Mouse (Mus musculus) granulocyte monocyte progenitor cell, adult 5-6 weeks (primary cell): Measurements from ENCODE around the gene Snrk. TPM values are rescaled to one million over a fixed set of nuclear protein-coding genes. Genes with fewer than 3 reads are reported as not detected.
"Not testable (repeated sequence)": the region's sequence is repeated elsewhere in the genome, so short reads cannot be mapped to it uniquely, and the experiment has no call there.

Experiments used
- ATAC-seq: replicated peaks from 2 replicates; pipeline ENCODE4 v1.8.0; 2016; ENCODE audit warnings: mild to moderate bottlenecking, moderate TSS enrichment, inconsistent platforms; ENCODE audit not compliant: poor library complexity, severe bottlenecking
- total RNA-seq, 2 experiments: library from RNA; stranded (forward) in 1 of 2; stranded (reverse) in 1 of 2; fragments of 200-712, 200-1000 nt in 1 of 2; fragments of >200 nt in 1 of 2; fragmentation: Nextera tagmentation in 1 of 2; gene quantifications; 2 replicates each; pipeline ENCODE4 v1.2.3; 2014 to 2017

Gene Snrk
- total RNA-seq, 2 experiments from 2014 or later: 17.8 to 25.9 TPM

GRCm38 (mm10) chr9:122138371-122139029 is 21.4 kb downstream of the Snrk start:
- ATAC-seq: peak; percentile 92

GRCm38 (mm10) chr9:122139236-122139635 is 22.2 kb downstream of the Snrk start:
- no peak for ATAC-seq

- no peak for ATAC-seq
These were observed 26.2 kb downstream of the Snrk start for GRCm38 (mm10) chr9:122143219-122143618.

GRCm38 (mm10) chr9:122144776-122145175 is 27.7 kb downstream of the Snrk start:
- no peak for ATAC-seq

- no peak for ATAC-seq
These were observed 28.6 kb downstream of the Snrk start for GRCm38 (mm10) chr9:122145677-122146076.

- ATAC-seq: no peak
These were observed 29.2 kb downstream of the Snrk start for GRCm38 (mm10) chr9:122146124-122146870.

- no peak for ATAC-seq
These were observed 31.3 kb downstream of the Snrk start for GRCm38 (mm10) chr9:122148356-122148755.

GRCm38 (mm10) chr9:122149997-122150826 is 33.1 kb downstream of the Snrk start:
- ATAC-seq: peak; percentile 62

GRCm38 (mm10) chr9:122152063-122152462 is 35.0 kb downstream of the Snrk start:
- no peak for ATAC-seq

- no peak for ATAC-seq
These were observed 35.4 kb downstream of the Snrk start for GRCm38 (mm10) chr9:122152501-122152900.

- ATAC-seq: no peak
These were observed 36.4 kb downstream of the Snrk start for GRCm38 (mm10) chr9:122153436-122153835.

GRCm38 (mm10) chr9:122155193-122155592 is 38.1 kb downstream of the Snrk start:
- ATAC-seq: no peak

- no peak for ATAC-seq
These were observed 39.5 kb downstream of the Snrk start for GRCm38 (mm10) chr9:122156389-122157078.

- no peak for ATAC-seq
These were observed 40.0 kb downstream of the Snrk start for GRCm38 (mm10) chr9:122157079-122157441.

GRCm38 (mm10) chr9:122164535-122164934 is 47.5 kb downstream of the Snrk start:
- ATAC-seq: no peak

GRCm38 (mm10) chr9:122167719-122168118 is 50.7 kb downstream of the Snrk start:
- not testable (repeated sequence) for ATAC-seq

- ATAC-seq: no peak
These were observed 52.8 kb downstream of the Snrk start for GRCm38 (mm10) chr9:122169901-122170300.

GRCm38 (mm10) chr9:122172612-122173186 is 55.6 kb downstream of the Snrk start:
- no peak for ATAC-seq

GRCm38 (mm10) chr9:122173405-122174233 is 56.6 kb downstream of the Snrk start:
- ATAC-seq: no peak
